Mouse (Mus musculus) WW6 (cell line): ENCODE measurements around the gene Olfr718-ps1.
"Not testable (repeated sequence)": the region's sequence is repeated elsewhere in the genome, so short reads cannot be mapped to it uniquely, and the experiment has no call there.

Experiments
- DNase-seq: peaks from one replicate; pipeline ENCODE4 v3.0.0-alpha.2; 2013; ENCODE audit warnings: low read depth, low spot score

Gene Olfr718-ps1

GRCm38 (mm10) chr5:143147481-143147880 is at the start of gene Olfr718-ps1:
Gene Olfr718-ps1 (minus strand): TSS chr5:143147581.
- DNase-seq, result no peak

- DNase-seq, result no peak
Measured at GRCm38 (mm10) chr5:143196506-143196905, 49.1 kb upstream of the Olfr718-ps1 start.

DNA sequence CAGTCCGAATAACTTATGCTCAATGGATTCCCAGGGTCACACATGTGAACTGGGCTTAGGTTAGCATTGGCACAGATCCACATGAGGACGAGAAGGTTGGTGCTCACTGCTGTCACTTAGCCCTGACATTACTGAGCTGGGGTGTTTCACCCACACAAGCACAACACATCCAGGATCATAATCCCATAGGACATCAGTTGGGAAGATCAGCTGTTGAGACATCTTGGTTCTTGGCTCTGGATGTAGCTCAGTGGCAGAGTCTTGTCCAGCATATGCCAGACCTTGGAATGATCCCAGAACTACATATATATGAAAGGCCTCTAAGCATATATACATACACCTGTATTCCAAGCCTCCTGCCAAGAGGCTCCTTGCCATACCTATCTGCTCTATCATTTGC is 47.8 kb upstream of the Olfr718-ps1 start:
- DNase-seq, result no peak

GRCm38 (mm10) chr5:143194747-143195146 is 47.4 kb upstream of the Olfr718-ps1 start:
- not testable (repeated sequence) for DNase-seq

DNA sequence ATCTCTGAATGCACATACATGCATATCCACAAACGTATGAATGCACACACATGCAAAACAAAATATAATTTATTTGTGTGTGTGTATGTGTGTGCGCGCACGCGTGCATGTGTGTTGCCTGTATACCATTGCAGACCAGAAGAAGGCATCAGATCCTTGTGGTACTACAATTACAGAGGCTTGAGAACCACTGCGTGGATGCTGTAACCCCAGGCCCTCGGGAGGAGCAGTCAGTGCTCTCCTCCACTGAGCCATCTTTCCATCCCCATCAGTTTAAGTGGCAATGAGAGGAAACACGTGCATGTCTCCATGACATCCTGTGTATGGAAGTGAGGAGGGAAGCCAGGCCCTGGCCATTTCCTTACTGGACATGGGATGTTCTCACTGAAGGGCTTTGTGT is 45.4 kb upstream of the Olfr718-ps1 start:
- no peak for DNase-seq

DNA sequence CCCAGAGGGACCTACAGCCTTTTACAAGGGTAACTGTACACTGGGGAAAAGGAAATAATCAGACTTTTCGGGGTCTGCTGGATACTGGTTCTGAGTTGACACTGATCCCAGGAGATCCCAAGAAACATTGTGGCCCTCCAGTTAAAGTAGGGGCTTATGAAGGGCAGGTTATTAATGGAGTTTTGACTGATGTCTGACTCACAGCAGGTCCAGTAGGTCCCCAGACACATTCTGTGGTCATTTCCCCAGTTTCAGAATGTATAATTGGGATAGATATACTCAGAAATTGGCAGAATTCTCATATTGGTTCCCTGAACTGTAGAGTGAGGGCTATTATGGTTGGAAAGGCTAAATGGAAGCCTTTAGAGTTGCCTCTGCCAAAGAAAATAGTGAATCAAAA is 40.6 kb upstream of the Olfr718-ps1 start:
- DNase-seq, result not testable (repeated sequence)

DNA sequence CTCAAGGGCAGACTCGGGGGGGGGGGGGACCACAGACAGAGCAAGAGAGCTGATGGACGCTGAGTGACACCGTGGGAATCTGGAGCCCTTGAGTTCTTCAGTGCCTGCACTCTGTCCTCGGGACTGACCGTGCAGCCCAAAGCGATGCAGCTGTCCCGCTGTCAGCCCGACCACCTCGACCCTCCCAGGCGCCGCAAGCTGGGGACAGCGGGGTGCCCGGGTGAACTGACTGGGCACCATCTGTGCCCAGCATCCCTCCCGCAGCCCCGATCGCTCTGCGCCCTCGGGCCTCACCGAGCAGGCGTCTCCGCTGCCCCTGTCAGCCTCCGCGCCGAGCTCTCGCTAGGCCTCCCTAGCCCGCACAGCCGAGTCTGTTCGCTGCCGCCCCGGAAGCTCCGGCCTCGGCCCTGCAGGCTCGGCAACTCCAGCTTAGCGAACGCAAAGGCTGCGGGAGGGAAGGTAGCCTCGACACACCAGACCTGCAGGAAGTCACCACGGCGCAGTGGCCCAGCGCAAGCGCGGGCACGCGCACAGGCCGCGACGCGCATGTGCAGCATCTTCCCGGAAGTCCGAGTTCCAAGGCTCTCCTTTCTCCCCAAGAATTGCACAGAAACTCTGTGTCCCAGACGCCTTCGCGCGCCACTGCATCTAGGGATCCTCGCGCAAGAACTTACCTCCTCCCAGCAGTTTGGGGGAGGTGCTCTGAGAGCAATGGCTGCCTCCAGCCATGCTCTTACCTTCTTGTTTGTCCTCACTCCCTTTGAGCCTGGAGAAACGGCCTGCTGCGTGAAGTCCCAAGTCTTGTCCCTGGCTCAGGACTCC is 33.1 kb upstream of the Olfr718-ps1 start, which contains the start of the genes Rbak and Spdye4b:
TSS of gene Rbak (minus strand) at position 521 of the 822 bp plus-strand sequence.
TSS of gene Spdye4b (plus strand) at position 763 of the 822 bp plus-strand sequence.
- peak; percentile 89 for DNase-seq

DNA sequence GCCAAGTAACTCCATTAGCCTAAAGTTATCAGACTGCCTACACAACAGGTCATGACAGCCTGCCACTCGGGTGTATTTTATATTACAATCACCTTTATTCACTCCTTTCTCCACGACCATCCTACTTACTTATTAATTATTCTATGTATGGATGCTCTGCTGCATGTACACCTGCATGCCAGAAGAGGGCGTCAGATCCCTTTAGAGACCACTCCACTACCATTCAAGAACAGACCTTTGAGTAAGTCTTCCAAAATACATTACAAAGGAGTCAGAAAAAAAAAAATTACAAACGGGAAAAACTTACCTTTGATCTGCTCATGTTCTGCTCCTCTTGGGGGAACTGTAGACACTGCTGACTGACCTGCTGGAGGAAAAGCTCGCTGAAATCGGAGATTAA is 31.8 kb upstream of the Olfr718-ps1 start:
- no peak for DNase-seq

DNA sequence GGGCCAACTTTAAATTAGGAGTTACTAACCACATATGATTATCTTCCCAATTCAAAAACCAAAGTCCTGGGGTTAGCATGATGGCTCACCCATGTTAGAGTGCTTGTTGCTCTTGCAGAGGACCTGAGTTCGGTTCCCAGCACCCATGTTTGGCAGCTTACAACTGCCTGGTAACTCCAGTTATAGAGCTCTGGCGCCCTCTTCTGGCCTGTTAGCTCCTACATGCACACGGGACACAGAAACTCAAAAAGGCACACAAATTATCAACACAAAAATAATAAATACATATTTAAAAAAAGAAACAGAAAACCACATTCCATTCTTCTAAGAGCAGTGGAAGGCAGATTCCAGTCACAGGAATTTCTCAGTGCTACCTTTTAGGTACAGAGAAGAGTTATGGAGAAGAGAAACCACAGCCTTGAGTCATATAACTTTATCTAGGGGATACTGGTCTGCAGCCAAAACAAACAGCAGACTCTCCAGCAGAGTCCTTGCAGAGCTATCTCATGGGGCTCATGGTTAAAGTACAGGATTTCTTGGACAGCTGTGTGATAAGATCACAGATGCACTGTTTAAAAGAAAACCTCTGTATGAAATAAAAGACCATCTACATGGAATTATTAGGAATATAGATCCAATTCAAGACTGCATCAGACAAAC is 30.3 kb upstream of the Olfr718-ps1 start:
- DNase-seq, result no peak

GRCm38 (mm10) chr5:143175970-143176369 is 28.6 kb upstream of the Olfr718-ps1 start:
- DNase-seq, result no peak

DNA sequence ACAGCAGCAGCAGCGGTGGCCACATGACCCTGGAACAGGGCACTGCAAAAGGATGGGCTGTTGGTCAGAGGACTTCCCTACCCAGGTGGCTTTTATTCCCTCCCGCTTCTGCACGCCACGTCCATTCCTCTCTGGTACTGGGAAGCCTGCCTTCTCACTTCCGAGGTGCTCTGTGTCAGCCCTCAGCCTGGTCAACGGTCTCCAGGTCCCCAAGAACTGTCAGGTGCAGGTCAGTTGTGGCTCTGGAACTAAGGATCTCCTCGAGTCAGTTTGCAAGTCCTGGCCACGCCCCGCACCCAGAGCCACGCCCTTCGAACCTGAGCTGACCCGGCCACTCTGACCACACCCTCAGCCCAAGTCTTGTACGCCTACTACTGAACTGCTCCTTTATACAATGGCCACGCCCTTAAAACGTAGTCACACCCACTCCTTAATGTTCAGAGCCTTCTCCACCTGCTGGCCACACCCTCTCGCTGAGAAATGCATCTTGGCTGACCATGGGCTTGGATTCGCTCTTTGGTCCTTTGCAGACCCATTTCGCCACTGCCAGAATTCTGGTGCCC is 18.2 kb upstream of the Olfr718-ps1 start:
- peak; percentile 52 for DNase-seq

DNA sequence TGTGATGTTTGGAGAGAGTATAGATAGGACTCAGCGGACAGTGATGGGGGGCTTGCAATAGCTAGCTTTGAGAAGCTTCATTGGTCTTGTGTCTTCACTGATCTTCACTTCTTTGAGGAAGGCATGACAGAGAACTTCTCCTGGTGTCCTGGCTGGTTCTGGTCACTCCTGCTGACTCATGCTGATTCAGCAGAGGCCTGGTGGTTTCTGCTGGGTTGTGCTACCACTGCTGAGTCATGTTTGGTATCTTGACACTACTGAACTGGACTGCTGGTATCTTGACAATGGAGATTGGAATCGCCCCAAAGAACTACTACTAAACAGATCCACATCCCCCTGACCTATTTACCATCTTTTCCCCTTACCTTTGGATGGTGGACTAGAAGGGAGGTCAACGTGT is 8.2 kb upstream of the Olfr718-ps1 start:
- no peak for DNase-seq

- DNase-seq, result no peak
Measured at GRCm38 (mm10) chr5:143153756-143154155, 6.4 kb upstream of the Olfr718-ps1 start.

- no peak for DNase-seq
Measured at GRCm38 (mm10) chr5:143150044-143150443, 2.7 kb upstream of the Olfr718-ps1 start.

DNA sequence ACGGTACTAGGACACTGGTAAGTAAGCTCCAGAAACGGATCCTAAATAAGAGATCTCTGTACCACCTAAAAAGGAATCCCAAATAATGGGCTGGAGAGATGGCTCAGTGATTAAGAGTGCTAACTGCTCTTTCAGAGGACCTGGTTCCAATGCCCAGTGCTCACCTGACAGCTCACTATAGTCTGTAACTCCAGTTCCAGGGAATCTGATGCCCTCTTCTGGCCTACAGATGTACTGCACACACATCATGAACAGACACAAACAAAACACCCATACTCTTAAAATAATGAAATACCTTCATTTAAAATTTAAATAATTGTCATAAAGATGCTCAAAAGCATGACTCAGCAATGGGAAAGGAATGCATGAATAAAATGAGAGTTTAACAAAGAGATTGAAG is 2.2 kb upstream of the Olfr718-ps1 start:
- DNase-seq, result no peak

GRCm38 (mm10) chr5:143148661-143149060 is 1.3 kb upstream of the Olfr718-ps1 start:
- DNase-seq, result no peak

GRCm38 (mm10) chr5:143137580-143137979 is 9.8 kb downstream of the Olfr718-ps1 start:
- no peak for DNase-seq

DNA sequence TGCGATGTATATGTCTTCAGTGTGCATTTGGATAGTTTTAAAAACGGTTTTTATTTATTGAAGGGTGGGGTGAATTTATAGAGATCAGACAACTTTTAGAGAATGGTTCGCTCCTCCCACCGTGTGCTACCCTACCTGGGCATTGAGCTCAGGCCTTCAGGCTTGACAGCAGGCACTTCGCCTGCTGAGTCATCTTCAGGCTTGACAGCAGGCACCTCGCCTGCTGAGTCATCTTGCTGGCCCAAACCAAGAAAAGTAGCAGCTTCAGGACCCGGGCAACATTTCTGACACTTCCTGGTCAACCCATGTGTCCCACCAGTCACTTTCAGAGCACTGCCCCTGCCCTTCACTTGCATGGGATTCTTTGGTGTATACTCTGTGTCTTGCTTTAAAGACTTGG is 12.3 kb downstream of the Olfr718-ps1 start:
- DNase-seq, result no peak

DNA sequence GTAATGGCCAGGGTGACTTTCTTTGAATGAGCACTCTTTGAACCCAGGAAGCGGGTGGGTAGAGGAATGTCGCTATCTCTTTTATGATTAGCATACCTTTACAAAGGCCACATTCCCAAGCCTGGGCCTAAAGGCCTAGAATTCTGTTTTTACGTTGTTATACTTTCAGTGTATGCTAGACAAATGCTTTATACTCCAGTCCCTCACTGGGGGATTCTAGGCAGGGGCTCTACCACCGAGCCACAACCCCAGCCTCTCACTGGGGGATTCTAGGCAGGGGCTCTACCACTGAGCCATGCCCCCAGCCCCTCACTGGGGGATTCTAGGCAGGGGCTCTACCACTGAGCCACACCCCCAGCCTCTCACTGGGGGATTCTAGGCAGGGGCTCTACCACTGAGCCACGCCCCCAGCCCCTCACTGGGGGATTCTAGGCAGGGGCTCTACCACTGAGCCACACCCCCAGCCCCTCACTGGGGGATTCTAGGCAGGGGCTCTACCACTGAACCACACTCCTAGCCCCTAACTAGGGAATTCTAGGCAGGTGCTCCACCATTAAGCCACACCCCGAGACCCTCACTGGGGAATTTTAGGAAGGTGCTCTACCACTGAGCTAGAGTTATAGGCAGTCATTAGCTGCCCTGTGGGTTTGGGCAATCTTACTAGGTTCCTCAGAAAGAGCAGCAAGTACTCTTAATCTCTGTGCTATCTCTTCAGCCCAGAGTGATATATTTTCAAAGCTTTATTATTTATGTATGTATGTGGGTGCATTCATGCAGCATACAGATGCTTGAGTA is 13.0 kb downstream of the Olfr718-ps1 start:
- DNase-seq, result not testable (repeated sequence)

DNA sequence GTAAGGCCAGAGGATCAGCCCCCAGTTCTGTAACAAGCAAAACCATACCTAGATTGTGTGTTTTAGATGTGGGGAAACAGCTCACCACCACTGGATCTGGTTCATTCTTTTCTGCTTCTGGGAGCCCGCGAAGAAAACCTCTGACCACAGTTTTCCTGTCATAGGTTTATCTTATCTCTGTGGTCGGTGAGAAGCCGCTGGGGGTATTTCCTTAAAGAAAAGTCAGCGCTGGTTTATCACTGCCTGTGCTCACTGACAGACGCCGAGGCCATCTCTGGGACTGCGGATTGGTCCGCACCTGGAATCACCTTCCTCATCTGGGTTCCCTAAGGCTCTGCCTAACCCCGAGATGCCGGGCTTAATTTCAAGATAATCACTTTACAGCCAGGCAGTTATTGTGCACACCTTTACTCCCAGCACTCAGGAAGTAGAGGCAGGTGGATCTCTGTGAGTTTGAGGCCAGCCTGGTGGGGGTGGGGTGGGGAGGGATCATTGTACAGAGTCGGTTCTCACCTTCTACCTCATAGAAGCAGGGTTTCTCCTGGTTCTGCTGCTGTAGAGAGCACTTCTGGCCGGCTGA is 14.4 kb downstream of the Olfr718-ps1 start:
- no peak for DNase-seq

- no peak for DNase-seq
Measured at GRCm38 (mm10) chr5:143130342-143130741, 17.0 kb downstream of the Olfr718-ps1 start.
